Mouse (Mus musculus) brain, embryonic 18.5 days (tissue): ENCODE data around the gene 9230104L09Rik.

Source experiments
- DNase-seq: peaks from one replicate; pipeline ENCODE4 v3.0.0-alpha.2; 2012; ENCODE audit warnings: low read depth, low spot score

9230104L09Rik gene

DNA sequence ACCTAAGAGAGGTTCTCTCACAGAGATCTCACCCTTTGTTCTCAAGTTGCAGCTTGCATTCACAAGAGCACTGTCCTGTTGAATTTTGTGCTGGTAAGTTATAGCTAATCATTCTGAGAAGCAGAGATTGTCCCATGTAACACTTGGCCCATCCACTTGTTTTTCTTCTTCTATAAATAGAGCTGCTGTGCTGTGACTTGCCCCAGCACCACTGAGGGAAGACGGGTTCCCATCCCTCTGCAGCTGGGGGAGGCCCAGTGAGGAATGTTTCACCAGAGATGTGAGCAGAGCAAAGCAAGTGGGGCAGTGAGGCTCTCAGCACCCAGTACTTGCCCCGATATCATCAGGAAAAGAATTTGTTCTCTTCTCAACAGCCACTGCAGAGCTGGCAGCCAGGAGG, at the start of gene 9230104L09Rik:
9230104L09Rik (minus strand) TSS at position 73 of the 400 bp plus-strand sequence.
- no peak for DNase-seq

DNA sequence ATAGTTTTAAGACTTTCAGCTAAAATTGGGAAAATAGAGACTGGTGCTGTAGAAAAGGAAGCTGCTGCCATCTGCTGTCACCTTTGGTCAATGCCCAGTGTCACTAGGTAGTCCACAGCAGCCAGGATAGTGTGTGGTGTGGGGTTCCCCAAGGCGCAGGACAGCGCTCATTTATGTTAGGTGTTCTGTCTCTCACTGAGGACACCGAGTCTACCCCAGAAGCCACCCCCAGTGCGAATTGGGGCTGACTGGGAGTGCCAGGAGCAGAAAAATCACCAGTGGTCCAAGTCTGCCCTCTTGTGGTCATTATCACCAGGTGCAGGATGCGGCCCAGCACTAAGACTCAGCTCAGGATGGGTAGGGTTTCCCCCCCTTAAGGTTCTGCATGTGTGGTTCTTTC, 37.4 kb upstream of the 9230104L09Rik start:
- DNase-seq: no peak

DNA sequence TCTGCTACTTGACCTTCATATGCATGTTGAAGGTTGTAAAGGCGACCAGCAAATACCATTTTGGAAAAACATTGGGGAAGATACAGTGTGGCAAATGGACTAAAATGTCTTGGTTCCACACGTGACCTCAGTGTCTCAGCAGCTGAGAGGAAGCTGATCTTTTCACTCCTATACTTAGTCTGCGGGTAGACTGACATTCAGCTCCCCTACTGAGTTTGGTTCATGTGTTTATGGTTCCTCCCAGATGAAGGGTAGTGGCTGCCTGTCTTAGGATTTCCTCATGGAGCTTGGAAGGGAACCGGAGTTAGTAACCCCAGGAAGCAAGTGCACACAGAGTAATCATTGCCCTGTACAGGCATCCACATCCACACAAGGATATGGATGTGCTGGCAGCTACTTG, 35.5 kb upstream of the 9230104L09Rik start:
- DNase-seq: no peak

DNA sequence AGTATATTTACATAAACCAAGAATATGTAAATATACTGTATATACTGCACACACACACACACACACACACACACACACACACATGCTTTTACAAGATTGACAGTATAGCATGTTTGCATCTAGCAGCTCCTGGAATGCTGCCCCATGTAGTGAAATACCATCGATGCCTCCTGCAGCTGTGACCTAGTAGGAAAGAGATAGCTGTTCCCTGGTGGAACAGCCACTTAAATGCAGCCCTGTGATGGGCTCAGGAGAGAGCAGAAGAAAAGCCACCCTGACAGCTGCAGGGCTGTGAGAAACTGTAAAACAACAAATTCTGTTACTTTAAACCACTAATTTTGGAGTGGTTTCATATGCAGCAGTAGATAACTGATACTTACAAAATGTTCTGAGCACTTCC, 31.4 kb upstream of the 9230104L09Rik start:
- no peak for DNase-seq

DNA sequence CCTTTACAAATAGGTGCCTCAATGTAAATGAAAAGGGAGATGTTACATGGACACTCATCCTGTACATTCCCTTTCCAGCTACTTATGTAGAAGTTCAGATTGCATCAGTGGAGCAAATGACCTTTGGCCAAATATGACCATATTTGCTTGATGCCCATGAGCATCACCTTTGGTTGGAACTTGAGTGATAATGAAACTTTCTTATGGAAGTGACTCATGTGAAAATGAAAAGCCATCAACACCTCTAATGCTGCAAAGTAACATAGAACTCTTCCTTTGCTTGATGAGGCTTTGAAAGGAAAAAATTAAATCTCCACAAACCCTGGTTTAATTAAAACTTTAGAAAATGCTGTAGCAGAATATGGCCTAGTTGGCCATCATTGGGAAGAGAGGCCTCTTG, 28.3 kb upstream of the 9230104L09Rik start:
- DNase-seq: no peak

DNA sequence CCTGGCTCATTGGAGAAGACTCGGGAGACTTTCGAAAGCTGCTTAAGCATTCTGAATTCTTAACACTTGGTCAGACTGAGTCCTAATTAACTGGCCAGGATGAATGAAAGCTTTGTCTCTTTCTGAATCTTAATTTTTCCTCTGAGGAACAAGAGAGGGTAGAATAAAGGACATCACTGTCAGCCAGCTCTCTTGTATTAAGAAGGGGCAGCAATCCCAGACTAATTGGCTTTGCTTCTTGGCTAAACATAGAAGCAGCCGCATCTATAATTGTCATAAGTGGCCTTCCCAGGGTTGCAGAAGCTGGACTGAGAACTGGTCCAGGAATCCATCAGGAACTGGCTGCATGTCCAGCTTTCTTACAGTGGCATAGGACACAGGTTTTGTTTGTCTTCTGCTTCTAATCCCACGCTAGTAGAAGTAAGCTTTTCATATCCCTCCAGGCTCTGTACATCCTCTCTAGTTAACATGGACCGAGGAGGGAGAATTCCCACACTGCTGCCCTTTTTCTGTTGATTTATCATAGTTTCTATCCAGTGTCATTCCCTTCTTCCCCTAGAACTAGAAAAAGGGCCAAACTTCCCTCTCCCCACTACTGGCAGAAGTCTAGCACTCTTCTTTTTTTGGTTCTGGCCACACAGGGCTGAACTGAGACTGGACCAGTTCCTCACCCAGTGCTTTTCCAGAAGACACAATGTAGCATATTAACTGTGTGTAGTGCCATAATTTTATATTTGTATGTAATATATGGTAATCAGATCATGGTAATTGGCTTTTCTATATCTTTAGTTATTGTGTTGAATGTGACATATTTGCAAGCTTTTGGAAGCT, 25.4 kb upstream of the 9230104L09Rik start:
- peak; percentile 69 for DNase-seq

DNA sequence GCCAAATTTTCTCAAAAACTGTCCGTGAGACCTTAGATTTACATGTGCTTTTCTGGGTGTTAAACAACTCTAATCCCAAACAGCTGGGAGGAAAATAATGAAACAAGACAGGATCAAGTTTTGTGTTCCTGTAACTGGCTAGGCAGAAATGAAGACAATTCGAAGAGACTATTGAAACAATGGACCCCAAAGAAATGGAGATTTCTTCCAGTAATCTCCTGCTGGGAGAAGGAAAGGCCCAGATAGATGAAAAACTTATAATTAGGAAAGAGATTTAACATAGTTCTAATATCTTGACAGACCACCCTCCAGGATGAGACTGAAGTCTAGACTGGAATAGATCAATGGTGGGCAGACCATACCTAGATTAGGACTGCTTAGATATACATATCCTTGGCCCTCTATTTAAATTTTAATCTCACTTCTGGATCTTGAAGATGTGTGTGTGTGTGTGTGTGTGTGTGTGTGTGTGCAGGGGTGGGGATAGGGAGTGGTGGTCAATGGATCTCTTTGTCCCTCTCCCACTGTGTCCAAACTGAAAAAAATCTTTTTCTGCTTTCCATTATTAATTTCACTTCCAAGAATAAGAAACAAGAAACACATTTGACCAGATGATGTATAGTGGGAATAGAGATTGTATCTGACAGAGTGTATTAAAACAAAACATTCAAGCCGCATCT, 24.6 kb upstream of the 9230104L09Rik start:
- DNase-seq: no peak

DNA sequence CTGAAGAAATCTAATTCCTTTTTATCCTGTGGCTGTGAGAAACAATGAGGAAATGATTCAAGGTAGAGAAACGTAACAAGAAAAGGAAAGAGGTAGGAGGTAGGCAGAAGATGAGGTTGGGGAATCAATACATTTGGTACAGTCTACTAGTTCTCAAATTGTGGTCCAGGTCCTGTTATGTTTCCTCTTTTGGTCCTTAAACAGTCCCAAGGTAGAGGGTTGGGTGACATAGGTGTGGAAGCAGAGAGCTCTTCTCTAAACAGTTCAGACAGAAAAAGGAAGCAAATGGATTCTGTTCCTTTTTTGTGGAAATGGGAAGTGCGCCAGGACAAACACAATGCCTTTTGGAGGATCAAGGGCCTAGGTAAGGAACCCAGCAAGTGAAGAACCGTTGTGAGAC, 24.0 kb upstream of the 9230104L09Rik start:
- no peak for DNase-seq

DNA sequence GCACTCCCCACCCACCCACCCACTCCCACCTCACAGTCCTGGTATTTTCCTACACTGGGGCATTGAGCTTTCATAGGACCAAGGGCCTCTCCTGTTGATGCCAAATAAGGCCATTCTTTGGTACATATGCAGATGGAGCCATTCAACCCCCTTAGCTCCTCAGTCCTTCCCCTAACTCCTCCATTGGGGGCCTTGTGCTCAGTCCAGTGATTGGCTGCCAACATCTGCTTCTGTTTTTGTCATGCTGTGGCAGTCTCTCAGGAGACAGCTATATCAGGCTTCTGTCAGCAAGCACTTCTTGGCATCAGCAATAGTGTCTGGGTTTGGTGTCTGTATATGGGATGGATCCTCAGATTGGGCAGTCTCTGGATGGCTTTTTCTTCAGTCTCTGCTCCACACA, 19.9 kb upstream of the 9230104L09Rik start:
- no peak for DNase-seq

DNA sequence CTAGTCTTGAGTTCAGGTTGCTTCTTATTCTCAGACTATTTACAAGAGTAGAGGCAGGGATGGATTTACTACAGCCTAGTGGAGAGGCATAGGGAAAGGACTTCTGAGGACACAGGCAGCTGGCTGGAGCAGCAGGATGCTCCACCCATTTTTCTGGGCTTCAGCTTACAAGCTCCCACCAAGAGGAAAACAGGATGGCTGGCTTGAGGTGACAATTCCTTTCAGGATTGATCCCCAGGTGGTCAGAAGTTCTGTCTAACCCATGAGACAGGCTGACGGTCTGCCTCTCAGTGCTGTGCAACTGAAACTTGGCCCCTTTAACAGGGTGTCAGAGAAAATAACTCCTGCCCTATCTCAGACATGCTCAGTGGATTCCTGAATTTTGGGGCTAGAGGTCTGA, 14.4 kb upstream of the 9230104L09Rik start:
- DNase-seq: no peak

DNA sequence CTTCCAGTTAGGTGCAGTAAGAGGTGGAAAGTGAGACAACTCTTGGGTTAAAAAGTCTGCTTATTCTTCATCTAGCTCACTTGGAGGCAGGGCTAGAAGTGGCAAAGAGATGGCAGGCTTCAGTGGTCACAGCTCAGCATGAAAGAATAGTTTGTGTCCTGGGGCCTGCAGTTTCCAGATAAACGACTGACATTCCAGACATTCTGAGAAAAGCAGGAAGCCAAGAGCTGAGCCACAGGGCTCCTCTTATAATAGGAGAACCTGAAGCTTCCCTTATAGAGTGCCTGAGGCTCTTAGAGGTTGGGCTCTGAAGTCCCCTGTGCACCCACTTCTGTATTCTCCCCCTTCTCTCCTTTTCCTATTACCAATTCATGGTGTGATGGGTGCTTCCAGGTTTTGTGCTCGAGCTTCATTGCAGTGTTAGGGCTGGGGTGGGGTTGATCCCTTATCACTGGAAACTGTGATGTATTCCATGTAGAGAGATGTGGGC, 13.8 kb upstream of the 9230104L09Rik start:
- DNase-seq: no peak

DNA sequence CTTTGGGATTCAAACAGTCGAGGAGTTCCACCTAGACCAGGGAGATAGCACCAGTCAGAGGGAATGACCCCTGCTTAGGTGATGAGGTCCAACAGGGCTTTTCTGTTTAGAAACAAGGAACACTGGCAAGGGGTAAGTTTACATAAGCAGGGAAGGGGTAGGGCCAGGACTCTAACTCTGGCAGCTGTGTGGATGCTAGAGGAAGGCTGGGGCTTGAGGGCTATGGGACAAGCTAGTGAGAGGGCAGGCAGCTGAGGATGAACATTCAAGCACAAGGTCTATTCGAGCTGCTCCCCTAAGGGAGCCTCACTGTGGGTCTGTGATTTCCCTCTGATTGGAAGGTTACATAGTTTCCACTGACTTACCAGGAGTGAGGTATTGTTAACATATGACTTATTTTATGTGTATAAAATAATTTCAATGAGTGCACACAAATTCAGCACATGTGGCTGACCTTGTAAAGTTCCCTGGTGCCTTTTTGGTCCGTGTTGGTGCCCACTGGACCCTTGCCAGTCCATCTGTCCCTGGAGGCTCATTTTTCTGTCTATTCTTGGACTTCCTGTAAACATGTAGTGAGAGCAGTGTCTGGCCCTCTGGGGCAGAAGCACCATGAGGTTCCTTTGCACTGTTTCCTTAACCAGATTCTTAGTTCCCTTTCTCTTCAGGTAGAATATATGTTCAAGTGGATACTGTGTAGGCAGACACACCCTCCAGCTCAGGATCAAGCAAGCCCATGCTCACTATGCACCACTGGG, 12.4 kb upstream of the 9230104L09Rik start:
- DNase-seq: no peak

DNA sequence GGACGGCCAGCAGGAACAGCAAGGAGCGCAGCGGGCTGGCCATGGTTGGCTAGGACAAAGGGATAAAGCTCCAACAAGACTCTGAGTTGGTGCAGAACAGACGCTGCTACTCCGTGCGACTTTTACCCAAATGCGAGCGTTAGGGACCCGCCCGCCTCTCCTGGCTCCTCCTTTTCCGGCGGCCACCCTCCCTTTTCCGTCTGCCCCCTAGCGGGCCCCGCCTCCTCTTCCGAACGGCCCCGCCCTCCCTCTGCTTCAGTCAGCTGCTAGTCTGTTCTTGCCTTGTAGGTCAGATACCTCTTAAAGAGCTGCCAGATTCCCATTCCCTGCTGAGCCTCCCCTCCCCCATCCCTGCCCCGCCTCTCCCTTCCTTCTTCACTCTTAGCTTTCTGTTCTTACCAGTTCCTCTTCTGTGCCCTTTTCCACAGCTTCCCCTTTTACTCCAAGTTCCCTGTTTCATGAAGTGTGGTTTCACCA, 10.5 kb upstream of the 9230104L09Rik start, which contains the start of gene Cst3:
Cst3 (minus strand) TSS at position 358 of the 477 bp plus-strand sequence.
- no peak for DNase-seq

DNA sequence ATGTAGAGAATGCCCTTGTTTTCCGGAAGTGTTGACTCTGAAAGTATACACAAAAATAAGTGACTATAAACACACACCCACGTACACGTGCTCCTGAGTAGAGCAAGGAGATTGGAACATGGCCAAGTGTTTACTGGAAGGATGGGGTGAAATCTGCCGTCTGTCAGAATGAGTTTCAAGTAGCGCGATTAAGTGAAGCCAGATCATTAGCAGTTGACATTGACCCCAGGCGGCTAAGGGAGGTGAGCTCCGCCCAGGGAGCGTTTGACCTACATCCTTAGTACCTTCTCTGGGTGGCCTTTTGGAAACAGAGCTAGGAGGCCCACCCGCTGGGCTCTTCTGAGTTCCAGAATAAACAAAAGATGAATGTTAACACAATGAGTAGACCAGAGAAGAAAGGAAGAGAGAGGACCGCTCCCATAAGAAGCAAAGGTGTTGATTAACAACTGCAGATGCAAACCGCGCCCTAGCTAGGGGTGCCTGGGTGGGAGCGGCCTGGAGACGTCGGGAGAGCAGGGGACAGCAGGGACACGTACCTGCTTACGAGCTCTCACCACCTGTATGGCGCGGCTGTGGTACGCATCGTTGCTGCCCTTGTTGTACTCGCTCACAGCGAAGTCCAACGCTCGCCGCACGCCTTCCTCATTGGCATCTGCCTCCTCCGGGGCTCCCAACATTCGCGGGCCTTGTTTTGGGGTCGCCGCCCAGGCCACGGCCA, 9.9 kb upstream of the 9230104L09Rik start:
- no peak for DNase-seq

DNA sequence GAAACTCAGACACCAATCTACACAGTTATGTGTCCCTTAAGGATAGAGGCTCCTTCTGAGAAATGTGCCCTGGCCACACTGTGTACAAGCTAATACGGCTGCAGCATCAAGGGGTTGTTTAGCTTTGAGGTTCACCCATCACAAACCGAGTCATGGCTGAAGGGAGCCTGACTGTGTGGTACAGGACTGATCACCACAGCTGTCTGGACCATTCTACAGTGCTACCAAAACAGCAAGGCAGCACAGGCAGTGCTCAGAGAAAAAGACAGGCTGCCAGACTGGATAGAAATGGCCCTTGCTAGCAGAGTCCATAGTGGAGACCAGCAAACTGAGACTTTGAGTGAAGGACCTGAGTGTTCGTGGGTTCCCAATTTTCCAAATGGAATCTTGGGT, 9.4 kb upstream of the 9230104L09Rik start:
- no peak for DNase-seq

DNA sequence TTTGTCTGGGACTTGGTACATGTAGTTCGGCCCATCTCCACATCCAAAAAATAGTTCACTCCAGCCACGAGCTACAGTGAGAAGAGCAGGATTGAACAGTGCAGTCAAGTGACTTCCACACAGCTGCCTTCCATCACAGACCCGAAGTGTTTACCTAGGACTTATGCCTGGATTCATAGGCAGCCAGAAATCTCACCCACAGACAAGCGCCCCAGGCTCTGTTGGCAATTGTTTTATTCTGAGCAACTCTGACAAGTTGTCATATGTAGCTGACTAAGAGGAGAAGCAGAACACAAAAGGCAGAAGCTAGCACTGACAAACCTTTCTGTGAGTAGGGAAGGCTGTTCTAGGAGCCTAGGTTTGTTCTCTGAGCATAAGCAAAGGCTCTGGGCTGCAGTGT, 8.0 kb upstream of the 9230104L09Rik start:
- DNase-seq: no peak

DNA sequence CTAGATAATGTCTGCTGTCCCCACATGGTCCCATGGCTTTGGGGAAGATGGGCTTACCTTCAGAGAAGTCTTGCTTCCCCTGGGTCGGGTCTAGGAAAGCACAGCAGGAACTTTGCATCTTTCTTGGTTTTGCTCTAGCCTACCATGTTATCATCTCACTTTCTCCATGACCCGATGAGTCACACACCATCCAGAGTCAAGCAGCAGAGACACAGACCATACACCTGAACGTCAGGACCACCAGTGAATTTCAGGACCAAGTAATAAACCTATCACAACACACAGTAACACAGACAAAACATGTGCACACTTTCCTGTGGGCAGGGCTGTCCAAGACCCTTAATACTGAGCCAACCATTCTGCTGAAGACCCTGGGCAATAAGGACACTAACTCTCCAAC, 5.7 kb upstream of the 9230104L09Rik start:
- no peak for DNase-seq

DNA sequence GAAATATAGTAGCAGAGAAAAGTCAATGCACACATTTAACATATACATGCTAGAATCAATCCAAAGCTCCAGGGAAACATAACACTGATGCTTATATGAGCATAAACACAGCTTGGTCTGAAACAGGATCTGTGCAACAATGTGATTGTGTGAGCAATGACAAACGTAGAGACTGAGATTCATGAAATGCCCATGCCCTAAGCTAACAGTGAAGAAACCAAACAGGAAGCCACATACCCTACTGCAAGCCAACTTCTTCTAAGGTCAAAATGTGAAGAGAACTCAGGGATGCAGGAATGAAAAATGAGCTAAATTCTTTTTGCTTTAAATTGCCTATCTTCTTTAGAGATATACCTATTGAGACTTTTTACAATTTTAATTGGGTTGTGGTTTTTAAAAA, 4.1 kb upstream of the 9230104L09Rik start:
- no peak for DNase-seq

DNA sequence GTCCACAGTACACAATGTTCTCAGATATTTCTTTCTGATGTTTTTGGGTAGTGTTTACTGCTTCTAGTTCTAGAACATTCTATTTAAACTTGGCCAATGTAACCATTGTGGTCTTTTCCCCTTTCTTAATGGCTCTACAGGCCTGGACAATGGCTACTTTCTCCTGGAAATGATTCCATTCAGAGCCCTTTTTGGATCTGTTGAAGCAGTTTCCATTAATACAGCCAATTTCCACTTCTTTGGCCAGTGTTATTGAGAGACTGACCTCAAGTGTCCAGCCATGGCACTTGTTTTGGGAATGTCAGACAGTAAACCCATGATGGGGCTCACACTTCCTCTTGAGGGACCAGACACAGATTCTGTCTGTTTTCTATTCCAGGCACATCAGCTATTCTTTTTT, 3.1 kb downstream of the 9230104L09Rik start:
- no peak for DNase-seq

DNA sequence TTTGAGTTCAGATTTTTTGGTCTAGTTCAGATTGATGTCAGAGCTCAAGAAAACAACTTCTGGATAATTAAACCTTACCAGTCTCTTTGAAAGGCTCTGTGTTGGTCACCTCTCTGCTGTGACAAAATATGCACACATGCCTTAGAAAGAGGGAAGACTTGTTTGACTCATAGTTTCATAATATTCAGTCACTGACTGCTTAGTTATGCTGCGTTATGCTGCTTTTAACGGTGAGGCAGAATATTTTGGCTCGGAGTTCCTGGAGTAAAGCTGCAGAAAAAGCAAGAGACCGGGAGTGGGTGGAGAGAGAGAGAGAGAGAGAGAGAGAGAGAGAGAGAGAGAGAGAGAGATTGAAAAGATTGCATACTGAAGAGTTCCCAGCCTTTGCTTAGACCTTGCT, 3.8 kb downstream of the 9230104L09Rik start:
- DNase-seq: no peak

DNA sequence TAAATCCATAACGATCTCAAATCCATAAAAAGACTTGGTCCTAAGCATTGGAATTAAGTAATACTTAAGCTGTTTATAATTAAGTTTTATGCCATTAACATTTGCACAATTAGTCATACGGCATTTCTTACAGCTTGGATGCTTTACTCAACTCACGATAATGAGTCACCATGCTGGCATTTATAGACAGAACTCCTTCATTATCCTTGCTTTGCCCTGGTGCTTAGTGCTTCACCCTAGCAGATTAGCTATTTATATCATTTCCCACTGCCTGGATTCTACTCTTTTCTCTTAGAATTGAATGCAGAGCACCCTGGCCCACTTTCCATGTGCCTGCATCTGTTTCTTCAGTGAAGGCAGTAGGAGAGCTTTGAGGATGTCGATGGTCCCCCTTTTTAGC, 7.3 kb downstream of the 9230104L09Rik start:
- no peak for DNase-seq
